Mouse (Mus musculus) mouse embryonic stem cell (cell line): Measurements from ENCODE around the gene Spdye4a.

Experiments
- in situ Hi-C, 2 experiments: fragments of 300-500 bp; cut with MboI; formaldehyde crosslinking; loops; 1 replicate in 1 of 2; 3 replicates in 1 of 2; pipeline ENCODE4 v1.14.3; 2019 to 2020; ENCODE audit warnings: low sequenced_read_pairs in 2 of 2, low pct_unique_long_range_greater_than_20kb in 1 of 2, mixed read lengths in 1 of 2; ENCODE audit not compliant: unreplicated experiment in 1 of 2

Spdye4a gene

GRCm38 (mm10) chr5:143226790-143227189 lies at the start of gene Spdye4a:
Gene Spdye4a, minus strand, starts transcription at chr5:143226890.
- in situ Hi-C loops: no loop called here

- in situ Hi-C loops: loop anchor here in 1 of 2 experiments (25.0 kb wide), 2 partner anchors 88 to 338 kb away; partner anchors contain the start of genes Rbak and Spdye4b
Observed at GRCm38 (mm10) chr5:143275761-143276160, 49.1 kb upstream of the Spdye4a start.

GRCm38 (mm10) chr5:143272540-143273330 lies 46.0 kb upstream of the Spdye4a start:
- in situ Hi-C loops: no loop called here

GRCm38 (mm10) chr5:143272108-143272507 lies 45.4 kb upstream of the Spdye4a start:
- in situ Hi-C loops: no loop called here

- in situ Hi-C loops: no loop called here
Observed at GRCm38 (mm10) chr5:143271642-143272041, 45.0 kb upstream of the Spdye4a start.

- in situ Hi-C loops: no loop called here
Observed at GRCm38 (mm10) chr5:143270151-143270519, 43.4 kb upstream of the Spdye4a start.

- in situ Hi-C loops: no loop called here
Observed at GRCm38 (mm10) chr5:143269363-143270150, 42.9 kb upstream of the Spdye4a start, which contains the start of gene Zfp316. Gene Zfp316, minus strand, starts transcription at chr5:143270022.

GRCm38 (mm10) chr5:143268985-143269362 lies 42.3 kb upstream of the Spdye4a start:
- in situ Hi-C loops: no loop called here

GRCm38 (mm10) chr5:143266794-143267193 lies 40.1 kb upstream of the Spdye4a start:
- in situ Hi-C loops: no loop called here

- in situ Hi-C loops: no loop called here
Observed at GRCm38 (mm10) chr5:143265409-143265808, 38.7 kb upstream of the Spdye4a start.

- in situ Hi-C loops: no loop called here
Observed at GRCm38 (mm10) chr5:143264689-143265088, 38.0 kb upstream of the Spdye4a start.

GRCm38 (mm10) chr5:143261636-143262035 lies 34.9 kb upstream of the Spdye4a start:
- in situ Hi-C loops: no loop called here

GRCm38 (mm10) chr5:143255802-143256201 lies 29.1 kb upstream of the Spdye4a start:
- in situ Hi-C loops: no loop called here

GRCm38 (mm10) chr5:143255131-143255519 lies 28.4 kb upstream of the Spdye4a start:
- in situ Hi-C loops: no loop called here

- in situ Hi-C loops: no loop called here
Observed at GRCm38 (mm10) chr5:143254487-143255130, 27.9 kb upstream of the Spdye4a start.

- in situ Hi-C loops: no loop called here
Observed at GRCm38 (mm10) chr5:143253881-143254486, 27.3 kb upstream of the Spdye4a start.

GRCm38 (mm10) chr5:143253186-143253880 lies 26.6 kb upstream of the Spdye4a start:
- in situ Hi-C loops: no loop called here

GRCm38 (mm10) chr5:143252791-143253185 lies 26.1 kb upstream of the Spdye4a start:
- in situ Hi-C loops: no loop called here
